Comparison of ENCODE assay signal across 33 mouse cellular contexts in genomic region chr2:35878506-35878905, GRCm38 (mm10).
"Had no signal": no experiment of that assay in that cellular context is flagged by ENCODE, and none has a peak within 500 bp of the region (broad histone marks: within the 10 kb centered on the region; RNA-seq: fewer than 3 reads in every experiment).

No protein-coding gene starts in this region.

- H3K27ac ChIP-seq: heart, embryonic 13.5 days; heart, embryonic 15.5 days; hindbrain, embryonic 12.5 days; hindbrain, embryonic 13.5 days; hindbrain, embryonic 15.5 days; hindbrain, postnatal 0 days; intestine, embryonic 15.5 days; kidney, embryonic 15.5 days; kidney, postnatal 0 days; layer of hippocampus, adult 2 months; left cerebral cortex, adult 2 months had no signal

- H3K4me3 ChIP-seq: heart, embryonic 12.5 days; heart, embryonic 13.5 days; heart, embryonic 15.5 days; hindbrain, embryonic 10.5 days; hindbrain, embryonic 12.5 days; hindbrain, embryonic 13.5 days; hindbrain, embryonic 15.5 days; intestine, embryonic 15.5 days; kidney, embryonic 15.5 days; layer of hippocampus, adult 2 months; left cerebral cortex, adult 2 months had no signal

- H3K9me3 ChIP-seq: heart, embryonic 12.5 days; heart, embryonic 13.5 days; heart, embryonic 15.5 days; hindbrain, embryonic 10.5 days; hindbrain, embryonic 12.5 days; hindbrain, embryonic 13.5 days; hindbrain, embryonic 15.5 days; intestine, embryonic 15.5 days; kidney, embryonic 15.5 days had no signal

- H3K9ac ChIP-seq: heart, embryonic 12.5 days; heart, embryonic 13.5 days; heart, embryonic 15.5 days; hindbrain, embryonic 12.5 days; hindbrain, embryonic 13.5 days; hindbrain, embryonic 15.5 days; intestine, embryonic 15.5 days; kidney, embryonic 15.5 days had no signal

- DNase-seq: heart, postnatal 10 days; heart, postnatal 14 days; heart, postnatal 36 days; heart, postnatal 4 days; kidney, adult 11 months; kidney, adult 18-20 months; kidney, adult 8-10 months; kidney, adult 9 months; kidney, postnatal 10 days; kidney, postnatal 14 days; kidney, postnatal 25 days; kidney, postnatal 36 days; kidney, postnatal 4 days; layer of hippocampus, adult 9-11 months; layer of hippocampus, postnatal 36 days had no signal

- H3K4me2 ChIP-seq: heart, embryonic 11.5 days; heart, embryonic 12.5 days; heart, embryonic 13.5 days; heart, embryonic 15.5 days; hindbrain, embryonic 12.5 days; hindbrain, embryonic 13.5 days; hindbrain, embryonic 15.5 days; intestine, embryonic 15.5 days; kidney, embryonic 15.5 days had no signal

- ATAC-seq: hindbrain, embryonic 16.5 days; hindbrain, postnatal 0 days; inflammation-experienced regulatory T-cells, adult 6 months; intestine, embryonic 15.5 days; intestine, embryonic 16.5 days; intestine, postnatal 0 days had no signal

- H3K27me3 ChIP-seq: heart, embryonic 15.5 days; hindbrain, embryonic 15.5 days; intestine, embryonic 15.5 days had no signal

- H3K36me3 ChIP-seq: heart, embryonic 12.5 days; heart, embryonic 13.5 days; heart, embryonic 15.5 days; hindbrain, embryonic 10.5 days; hindbrain, embryonic 12.5 days; hindbrain, embryonic 13.5 days; hindbrain, embryonic 15.5 days; intestine, embryonic 15.5 days; kidney, embryonic 15.5 days had no signal
